Mouse (Mus musculus) brain, adult 2 months (tissue): ENCODE measurements around the gene Klhl26.

Experiments
- DNase-seq: peaks from one replicate; pipeline ENCODE4 v3.0.0; 2011; ENCODE audit warnings: low read depth, low spot score

Gene Klhl26

GRCm38 (mm10) chr8:70477269-70477982, 658 bp upstream of the Klhl26 start:
- peak; percentile 25 for DNase-seq

- peak; percentile 78 for DNase-seq
These were observed 4.9 kb downstream of the Klhl26 start for GRCm38 (mm10) chr8:70471856-70472255.

- DNase-seq: no peak
These were observed 6.8 kb downstream of the Klhl26 start for GRCm38 (mm10) chr8:70469938-70470337.

GRCm38 (mm10) chr8:70469295-70469916, 7.4 kb downstream of the Klhl26 start:
- DNase-seq: no peak

- no peak for DNase-seq
These were observed 8.0 kb downstream of the Klhl26 start for GRCm38 (mm10) chr8:70468733-70469132.

- DNase-seq: no peak
These were observed 8.9 kb downstream of the Klhl26 start for GRCm38 (mm10) chr8:70467907-70468306.

- DNase-seq: no peak
These were observed 9.5 kb downstream of the Klhl26 start for GRCm38 (mm10) chr8:70467229-70467725.

GRCm38 (mm10) chr8:70466771-70467170, 10.0 kb downstream of the Klhl26 start:
- no peak for DNase-seq

- DNase-seq: no peak
These were observed 10.5 kb downstream of the Klhl26 start for GRCm38 (mm10) chr8:70466305-70466704.

- DNase-seq: no peak
These were observed 11.1 kb downstream of the Klhl26 start for GRCm38 (mm10) chr8:70465701-70466100.

GRCm38 (mm10) chr8:70464162-70464561, 12.6 kb downstream of the Klhl26 start:
- no peak for DNase-seq

GRCm38 (mm10) chr8:70463306-70463705, 13.5 kb downstream of the Klhl26 start:
- peak; percentile 89 for DNase-seq

- DNase-seq: peak; percentile 50
These were observed 14.3 kb downstream of the Klhl26 start for GRCm38 (mm10) chr8:70462516-70462813.

- no peak for DNase-seq
These were observed 14.8 kb downstream of the Klhl26 start for GRCm38 (mm10) chr8:70461765-70462515.

- peak; percentile 87 for DNase-seq
These were observed 16.2 kb downstream of the Klhl26 start for GRCm38 (mm10) chr8:70460606-70461005.

GRCm38 (mm10) chr8:70460199-70460598, 16.6 kb downstream of the Klhl26 start:
- no peak for DNase-seq

- no peak for DNase-seq
These were observed 17.1 kb downstream of the Klhl26 start for GRCm38 (mm10) chr8:70459636-70460035.

GRCm38 (mm10) chr8:70458462-70458861, 18.3 kb downstream of the Klhl26 start:
- no peak for DNase-seq

- no peak for DNase-seq
These were observed 18.9 kb downstream of the Klhl26 start for GRCm38 (mm10) chr8:70457882-70458281.

GRCm38 (mm10) chr8:70456996-70457395, 19.8 kb downstream of the Klhl26 start:
- DNase-seq: no peak

- DNase-seq: peak; percentile 81
These were observed 22.9 kb downstream of the Klhl26 start for GRCm38 (mm10) chr8:70453852-70454251.

- peak; percentile 81 for DNase-seq
These were observed 24.4 kb downstream of the Klhl26 start for GRCm38 (mm10) chr8:70452196-70452966.
